Mouse (Mus musculus) heart, embryonic 15.5 days (tissue): ENCODE results near the gene Krt7. TPM values are rescaled to one million over a fixed set of nuclear protein-coding genes. Genes with fewer than 3 reads are reported as not detected.
A peak's percentile ranks its signal among the peaks of the same experiment; 100 is the strongest.

ENCODE experiments used
- ATAC-seq: fragments of 200-750 bp; cut with Nextera tagmentation; replicated peaks from 2 replicates; pipeline ENCODE4 v1.8.0; 2017; ENCODE audit warnings: low read depth, moderate TSS enrichment; ENCODE audit not compliant: insufficient number of reproducible peaks, insufficient read depth, low FRiP score
- H3K27ac ChIP-seq: fragments of 300-500 bp; sonication (generic); 2 replicates; pipeline ENCODE4 v1.5.1; 2015; ENCODE audit warnings: mild to moderate bottlenecking, inconsistent platforms
- H3K27me3 ChIP-seq: fragments of 300-500 bp; sonication (generic); 2 replicates; pipeline ENCODE4 v1.6.1; 2015; ENCODE audit warnings: inconsistent platforms
- H3K36me3 ChIP-seq: fragments of 300-500 bp; sonication (generic); 2 replicates; pipeline ENCODE4 v1.6.1; 2015; ENCODE audit warnings: mild to moderate bottlenecking, inconsistent platforms
- H3K4me1 ChIP-seq: fragments of 300-500 bp; sonication (generic); replicated peaks from 2 replicates; pipeline ENCODE4 v1.6.1; 2015; ENCODE audit warnings: inconsistent platforms
- H3K4me2 ChIP-seq: fragments of 300-500 bp; sonication (generic); 2 replicates; pipeline ENCODE4 v1.6.1; 2015; ENCODE audit warnings: inconsistent platforms, mild to moderate bottlenecking, moderate library complexity
- H3K4me3 ChIP-seq: fragments of 300-500 bp; sonication (generic); 2 replicates; pipeline ENCODE4 v1.5.1; 2015; ENCODE audit warnings: mild to moderate bottlenecking, inconsistent platforms
- H3K9ac ChIP-seq: fragments of 300-500 bp; sonication (generic); 2 replicates; pipeline ENCODE4 v1.6.1; 2015; ENCODE audit warnings: mild to moderate bottlenecking, inconsistent platforms
- H3K9me3 ChIP-seq: fragments of 300-500 bp; sonication (generic); replicated peaks from 2 replicates; pipeline ENCODE4 v1.6.1; 2016; ENCODE audit warnings: inconsistent platforms
- WGBS: fragments of 180-500 bp; shearing (Covaris S2); methylation state at CpG from one replicate; pipeline ENCODE4 v1.1.7; 2015; ENCODE audit warnings: mixed read lengths; 5-methylcytosine and 5-hydroxymethylcytosine counted together
- polyA plus RNA-seq: library from polyadenylated mRNA; unstranded; fragments of >200 nt; fragmentation: Nextera tagmentation; extraction: Ambion mirVana; gene quantifications from 2 replicates; pipeline ENCODE4 v1.2.1, GENCODE M21; 2015

Krt7 gene
- polyA plus RNA-seq, 1 experiment from 2014 or later = 17.4 TPM

DNA sequence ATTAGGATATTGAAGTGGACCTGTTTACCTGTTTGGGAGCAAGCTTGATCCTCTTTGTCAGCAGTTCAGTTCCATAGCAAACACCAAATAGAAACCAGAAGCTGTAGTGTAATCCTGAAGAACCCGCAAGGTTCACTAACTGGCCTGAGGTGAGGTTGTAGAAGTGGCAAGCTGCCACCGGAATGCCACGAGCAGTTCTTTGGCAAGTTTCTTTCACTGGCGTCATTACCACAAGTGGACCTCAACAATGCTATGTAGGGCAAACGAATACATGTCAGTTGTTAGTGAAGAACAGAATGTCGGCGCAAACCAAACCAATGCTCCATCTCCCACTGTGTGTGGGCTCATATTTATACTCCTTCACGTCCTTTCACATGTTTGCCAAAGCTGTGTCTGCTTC, 12.6 kb upstream of the Krt7 start:
- 70% methylated on average over 8 of the region's 8 CpGs for WGBS
- Histone ChIP-seq H3K27me3 (no peaks in the 10 kb centered on the region), H3K4me3 (no peak overlapping the region), H3K9me3 (no peaks in the 10 kb centered on the region), H3K4me2 (no peak overlapping the region), H3K4me1 (peaks cover 5% of the 10 kb centered on the region), H3K27ac (no peak overlapping the region), H3K36me3 (no peaks in the 10 kb centered on the region), H3K9ac (no peak overlapping the region)
- no peak for ATAC-seq

GRCm38 (mm10) chr15:101412188-101412587, 1.3 kb downstream of the Krt7 start:
- peak overlapping the region; percentile 25 for H3K4me3 ChIP-seq
- peaks cover 32% of the 10 kb centered on the region for H3K27me3 ChIP-seq
- no peak overlapping the region for H3K9ac ChIP-seq
- H3K9me3 ChIP-seq = no peaks in the 10 kb centered on the region
- H3K4me2 ChIP-seq = 0 out of 2 replicates have a peak overlapping the region, but pooled peaks have one; percentile 21
- 34% methylated on average over 31 of the region's 31 CpGs for WGBS
- H3K36me3 ChIP-seq = no peaks in the 10 kb centered on the region
- H3K4me1 ChIP-seq = peaks cover 9% of the 10 kb centered on the region; the same call in 1 of the 2 replicates
- no peak for ATAC-seq
- 0 out of 2 replicates have a peak overlapping the region, but pooled peaks have one; percentile 12 for H3K27ac ChIP-seq

GRCm38 (mm10) chr15:101413916-101414635, 3.2 kb downstream of the Krt7 start:
- Histone ChIP-seq H3K27me3 (peaks cover 32% of the 10 kb centered on the region), H3K9me3 (no peaks in the 10 kb centered on the region), H3K4me2 (no peak overlapping the region), H3K4me1 (peaks cover 9% of the 10 kb centered on the region; the same call in 1 of the 2 replicates), H3K4me3 (no peak overlapping the region), H3K9ac (no peak overlapping the region), H3K27ac (no peak overlapping the region), H3K36me3 (no peaks in the 10 kb centered on the region)
- WGBS = 43% methylated on average over 7 of the region's 7 CpGs
- no peak for ATAC-seq

GRCm38 (mm10) chr15:101414807-101415565, 4.1 kb downstream of the Krt7 start:
- Histone ChIP-seq H3K9ac (no peak overlapping the region), H3K27me3 (peaks cover 32% of the 10 kb centered on the region), H3K9me3 (no peaks in the 10 kb centered on the region), H3K4me3 (no peak overlapping the region), H3K4me2 (no peak overlapping the region), H3K27ac (no peak overlapping the region), H3K4me1 (peaks cover 11% of the 10 kb centered on the region; the same call in 1 of the 2 replicates), H3K36me3 (no peaks in the 10 kb centered on the region)
- WGBS = 50% methylated on average over 11 of the region's 11 CpGs
- ATAC-seq = no peak

DNA sequence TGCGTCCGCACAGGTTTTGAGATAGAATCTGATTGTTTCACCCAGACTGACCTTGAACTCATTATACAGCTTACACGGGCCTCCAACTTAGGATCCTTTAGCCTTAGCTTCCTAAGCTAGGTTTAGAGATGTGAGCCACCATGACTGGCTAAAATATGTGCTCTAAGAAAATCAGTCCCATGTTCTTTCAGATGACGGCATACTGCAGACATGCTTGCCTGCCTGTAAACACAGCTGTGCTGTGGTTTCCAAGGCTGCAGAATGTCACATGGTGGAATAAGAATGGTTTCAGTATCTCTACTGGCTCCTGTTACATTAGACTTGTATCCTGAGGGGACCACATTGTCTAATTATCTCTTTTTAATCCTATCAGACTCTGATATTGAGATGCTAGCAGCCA, 8.1 kb downstream of the Krt7 start:
- H3K36me3 ChIP-seq = no peaks in the 10 kb centered on the region
- no peaks in the 10 kb centered on the region for H3K9me3 ChIP-seq
- peaks cover 10% of the 10 kb centered on the region for H3K27me3 ChIP-seq
- H3K27ac ChIP-seq = no peak overlapping the region
- no peak overlapping the region for H3K4me2 ChIP-seq
- H3K4me1 ChIP-seq = 0 out of 2 replicates have a peak, but pooled peaks cover 2% of the 10 kb centered on the region
- H3K9ac ChIP-seq = no peak overlapping the region
- no peak overlapping the region for H3K4me3 ChIP-seq
- ATAC-seq = no peak; the same call in 1 of the 2 replicates
- 80% methylated on average over 4 of the region's 4 CpGs for WGBS

DNA sequence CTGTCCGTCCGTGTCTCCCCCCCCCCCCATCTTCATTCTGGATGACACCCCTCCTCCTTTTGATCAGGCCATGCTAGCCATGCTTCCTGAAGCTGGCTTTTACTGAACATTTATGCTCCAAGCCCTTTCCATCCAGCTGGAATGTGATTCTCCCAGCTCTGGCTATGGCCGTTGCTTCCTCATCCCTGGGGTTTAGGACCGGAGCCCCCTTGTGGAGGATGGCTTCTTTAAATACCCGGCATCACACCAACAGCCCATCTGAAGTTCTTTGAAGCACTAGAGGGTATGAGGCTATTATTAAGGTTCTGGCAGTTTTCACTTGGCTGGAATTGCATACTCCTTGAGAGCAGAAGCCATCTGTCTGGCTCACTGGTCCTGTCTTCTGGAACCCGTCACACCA, 10.1 kb downstream of the Krt7 start:
- H3K27me3 ChIP-seq = peaks cover 3% of the 10 kb centered on the region
- no peaks in the 10 kb centered on the region for H3K9me3 ChIP-seq
- 45% methylated on average over 6 of the region's 6 CpGs for whole genome bisulfite sequencing
- H3K4me3 ChIP-seq = no peak overlapping the region
- ATAC-seq = no peak
- H3K4me1 ChIP-seq = 0 out of 2 replicates have a peak, but pooled peaks cover 2% of the 10 kb centered on the region
- no peak overlapping the region for H3K27ac ChIP-seq
- no peak overlapping the region for H3K9ac ChIP-seq
- H3K36me3 ChIP-seq = no peaks in the 10 kb centered on the region
- H3K4me2 ChIP-seq = no peak overlapping the region

DNA sequence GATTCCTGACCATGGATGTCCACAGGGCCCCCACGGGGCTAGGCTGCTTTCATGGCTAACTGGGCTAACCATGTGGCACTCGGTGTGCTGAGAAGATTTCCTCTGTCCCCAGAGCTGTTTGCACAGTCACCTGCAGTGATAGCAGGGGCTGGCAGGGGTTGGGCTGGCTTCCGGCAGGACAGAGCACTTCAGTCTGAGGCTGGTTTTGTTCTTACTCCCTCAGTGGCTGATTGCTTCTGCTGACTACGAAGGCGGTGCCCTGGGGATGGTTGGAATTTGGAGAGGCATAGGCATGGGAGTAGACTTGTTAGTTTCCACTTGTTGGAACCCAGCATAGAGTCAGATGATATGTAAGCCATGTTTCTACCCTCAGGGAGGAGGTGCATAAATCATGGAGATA, 14.1 kb downstream of the Krt7 start:
- Histone ChIP-seq H3K9ac (no peak overlapping the region), H3K4me1 (no peaks in the 10 kb centered on the region), H3K36me3 (no peaks in the 10 kb centered on the region), H3K27me3 (peaks cover 6% of the 10 kb centered on the region), H3K4me2 (no peak overlapping the region), H3K9me3 (no peaks in the 10 kb centered on the region), H3K4me3 (no peak overlapping the region), H3K27ac (no peak overlapping the region)
- ATAC-seq = no peak
- 25% methylated on average over 5 of the region's 5 CpGs for WGBS

DNA sequence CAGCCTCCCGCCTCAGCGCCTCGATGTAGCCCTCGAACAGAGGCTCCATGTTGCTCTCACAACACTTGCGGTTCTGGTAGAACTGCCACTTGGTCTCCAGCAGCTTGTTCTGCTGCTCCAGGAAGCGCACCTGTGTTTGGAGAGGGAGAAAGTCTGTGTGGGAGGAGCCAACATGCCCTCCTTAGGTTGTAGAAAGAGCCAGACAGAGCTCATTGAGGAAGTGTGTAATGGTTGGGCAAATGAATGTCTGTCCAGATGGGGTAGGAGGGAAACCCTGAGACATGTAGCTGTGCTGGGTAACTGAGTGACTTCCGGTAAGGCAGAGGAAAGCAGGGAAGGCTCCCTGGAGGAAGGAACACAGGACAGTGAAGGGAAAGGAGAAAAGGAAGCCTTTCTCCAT, 25.8 kb downstream of the Krt7 start:
- H3K4me1 ChIP-seq = peaks cover 6% of the 10 kb centered on the region
- no peaks in the 10 kb centered on the region for H3K36me3 ChIP-seq
- H3K27me3 ChIP-seq = peaks cover 57% of the 10 kb centered on the region
- H3K4me2 ChIP-seq = no peak overlapping the region
- ATAC-seq = no peak
- 81% methylated on average over 7 of the region's 7 CpGs for WGBS
- H3K27ac ChIP-seq = no peak overlapping the region
- no peak overlapping the region for H3K4me3 ChIP-seq
- no peaks in the 10 kb centered on the region for H3K9me3 ChIP-seq
- H3K9ac ChIP-seq = no peak overlapping the region

GRCm38 (mm10) chr15:101438555-101438954, 27.7 kb downstream of the Krt7 start, which contains the start of gene Krt87:
TSS of gene Krt87 (minus strand) at chr15:101438804.
- H3K36me3 ChIP-seq = no peaks in the 10 kb centered on the region
- peaks cover 6% of the 10 kb centered on the region for H3K4me1 ChIP-seq
- H3K4me2 ChIP-seq = peak within 1 kb of the TSS; percentile 44
- H3K9me3 ChIP-seq = no peaks in the 10 kb centered on the region
- H3K27me3 ChIP-seq = peaks cover 51% of the 10 kb centered on the region
- H3K9ac ChIP-seq = no peak within 1 kb of the TSS
- 2% methylated on average over 29 of the region's 34 CpGs for WGBS
- no peak for ATAC-seq
- H3K4me3 ChIP-seq = peak within 1 kb of the TSS; percentile 27
- H3K27ac ChIP-seq = no peak within 1 kb of the TSS

DNA sequence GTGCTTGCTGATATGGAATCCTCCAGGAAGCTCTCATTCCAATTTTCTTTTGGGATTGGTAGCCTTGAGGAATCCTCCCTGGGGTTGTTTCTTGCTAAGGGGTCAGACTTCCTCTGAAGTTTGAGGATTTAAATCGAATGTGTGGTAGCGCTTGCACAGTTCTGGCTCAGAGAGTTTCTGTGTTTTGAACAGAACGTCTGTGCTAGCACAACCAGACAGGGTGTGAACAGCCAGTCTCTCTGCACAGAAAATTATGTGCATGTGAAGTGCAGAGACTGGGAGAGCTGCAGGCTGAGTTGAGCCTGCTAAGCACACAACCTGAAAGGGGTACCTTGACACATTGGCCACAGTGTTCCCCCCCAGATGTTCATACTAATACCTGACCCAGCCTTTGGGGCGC, 30.0 kb downstream of the Krt7 start:
- Histone ChIP-seq H3K27ac (no peak overlapping the region), H3K9ac (no peak overlapping the region), H3K36me3 (no peaks in the 10 kb centered on the region), H3K9me3 (no peaks in the 10 kb centered on the region), H3K4me2 (no peak overlapping the region), H3K4me1 (peaks cover 6% of the 10 kb centered on the region), H3K4me3 (no peak overlapping the region), H3K27me3 (peaks cover 51% of the 10 kb centered on the region)
- 60% methylated on average over 4 of the region's 4 CpGs for WGBS
- no peak for ATAC-seq

- Histone ChIP-seq H3K9ac (no peak overlapping the region), H3K4me2 (peak overlapping the region; percentile 23; the same call in 1 of the 2 replicates), H3K4me3 (no peak overlapping the region), H3K4me1 (0 out of 2 replicates have a peak, but pooled peaks cover 2% of the 10 kb centered on the region), H3K36me3 (no peaks in the 10 kb centered on the region), H3K27ac (no peak overlapping the region), H3K27me3 (no peaks in the 10 kb centered on the region), H3K9me3 (no peaks in the 10 kb centered on the region)
- no peak for ATAC-seq
- 42% methylated on average over 11 of the region's 11 CpGs for WGBS
Observed at GRCm38 (mm10) chr15:101446572-101446971, 35.7 kb downstream of the Krt7 start.
